Mouse (Mus musculus) lung, postnatal 0 days (tissue): ENCODE measurements at regions not wholly inside any gene's neighbourhood (a gene's known extent, or its start where the extent isn't known, plus 50 kb on each side); places are given as distances from the start of the nearest gene placed in this dataset.

Experiments
- ATAC-seq: fragments of 200-750 bp; cut with Nextera tagmentation; 2 replicates; pipeline ENCODE4 v1.8.0; 2017; ENCODE audit warnings: moderate library complexity
- DNase-seq: peaks from one replicate; pipeline ENCODE4 v3.0.0-alpha.2; 2016; ENCODE audit warnings: low spot score
- H3K27ac ChIP-seq: fragments of 300-500 bp; sonication (generic); 2 replicates; pipeline ENCODE4 v1.5.1; 2014; ENCODE audit warnings: antibody characterized with exemption, mild to moderate bottlenecking, low read length, mixed read lengths
- H3K27me3 ChIP-seq: fragments of 300-500 bp; sonication (generic); replicated peaks from 2 replicates; pipeline ENCODE4 v1.6.1; 2014; ENCODE audit warnings: low read length, mixed read lengths; ENCODE audit not compliant: insufficient read depth
- H3K36me3 ChIP-seq: fragments of 300-500 bp; sonication (generic); 2 replicates; pipeline ENCODE4 v1.6.1; 2014; ENCODE audit warnings: low read length, mixed read lengths; ENCODE audit not compliant: insufficient read depth
- H3K4me1 ChIP-seq: fragments of 300-500 bp; sonication (generic); 2 replicates; pipeline ENCODE4 v1.6.1; 2014; ENCODE audit warnings: antibody characterized with exemption, low read depth, low read length, mixed read lengths; ENCODE audit not compliant: insufficient read depth
- H3K4me2 ChIP-seq: fragments of 300-500 bp; sonication (generic); replicated peaks from 2 replicates; pipeline ENCODE4 v1.6.1; 2014; ENCODE audit warnings: low read depth, mild to moderate bottlenecking, low read length, moderate library complexity, mixed read lengths
- H3K4me3 ChIP-seq: fragments of 300-500 bp; sonication (generic); 2 replicates; pipeline ENCODE4 v1.5.1; 2014; ENCODE audit warnings: low read depth, low read length
- H3K9ac ChIP-seq: fragments of 300-500 bp; sonication (generic); replicated peaks from 2 replicates; pipeline ENCODE4 v1.6.1; 2014; ENCODE audit warnings: low read depth, mild to moderate bottlenecking
- H3K9me3 ChIP-seq: fragments of 300-500 bp; sonication (generic); 2 replicates; pipeline ENCODE4 v1.6.1; 2016; ENCODE audit warnings: low read length, mixed read lengths
- CTCF ChIP-seq: IDR thresholded peaks from 2 replicates; pipeline ENCODE4 v1.5.1; 2016; ENCODE audit warnings: antibody characterized with exemption, mild to moderate bottlenecking
- EP300 ChIP-seq: IDR thresholded peaks from 2 replicates; pipeline ENCODE4 v1.6.1; 2016; ENCODE audit warnings: antibody characterized with exemption, mild to moderate bottlenecking, control low read depth
- WGBS: fragments of 180-500 bp; shearing (Covaris S2); extraction: QIAGEN DNeasy Blood & Tissue Kit; methylation state at CpG from one replicate; pipeline ENCODE4 v1.1.7; 2014; 5-methylcytosine and 5-hydroxymethylcytosine counted together

DNA sequence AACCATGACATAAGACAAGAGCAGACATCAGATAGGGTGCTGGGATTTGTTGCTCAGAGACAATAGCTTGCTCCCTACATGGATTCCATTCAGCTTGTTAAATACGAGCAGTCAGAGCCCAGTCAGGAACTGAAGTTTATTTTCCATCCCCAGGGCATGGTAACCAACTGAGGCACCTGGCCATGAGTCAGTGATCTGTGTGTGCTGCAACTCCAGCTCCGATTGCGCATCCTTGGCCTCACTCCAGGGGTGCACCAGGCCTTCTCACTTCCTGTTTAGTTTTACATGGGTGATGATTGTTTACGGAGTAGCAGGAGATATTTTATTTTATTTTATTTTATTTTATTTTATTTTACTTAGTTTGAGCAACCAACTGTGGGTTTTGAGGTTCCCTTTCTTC is 97.7 kb upstream of the Rpl34 start:
- Histone ChIP-seq H3K4me3 (no peak overlapping the region), H3K9ac (no peak overlapping the region), H3K4me1 (no peaks in the 10 kb centered on the region), H3K9me3 (no peaks in the 10 kb centered on the region), H3K4me2 (no peak overlapping the region), H3K36me3 (no peaks in the 10 kb centered on the region), H3K27me3 (no peaks in the 10 kb centered on the region), H3K27ac (no peak overlapping the region)
- DNase-seq (no peak), ATAC-seq (peak; percentile 43; the same call in 1 of the 2 replicates)
- TF ChIP-seq CTCF (no peak), EP300 (no peak)
- WGBS, result 62% methylated on average over 4 of the region's 4 CpGs

DNA sequence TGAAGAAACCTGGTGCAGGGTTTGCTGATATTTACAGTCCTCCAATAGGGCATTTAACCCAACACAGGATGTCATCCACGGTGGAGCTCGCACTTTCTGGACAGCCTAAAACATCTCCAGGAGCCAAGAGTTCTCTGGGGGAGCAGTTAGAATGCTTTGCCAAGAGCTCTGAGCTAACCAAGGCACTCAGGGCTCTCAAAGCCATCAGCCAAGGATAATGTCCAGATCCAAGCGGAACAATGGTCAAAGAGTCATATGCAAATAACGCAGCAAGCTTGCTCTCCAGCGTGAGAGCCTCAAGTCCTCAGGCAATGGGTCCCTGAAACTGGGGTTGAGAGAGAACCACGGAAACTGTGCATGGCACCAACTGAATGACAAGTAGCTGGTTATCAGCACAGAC is 96.8 kb upstream of the Rpl34 start:
- 63% methylated on average over 6 of the region's 6 CpGs for WGBS
- H3K4me3 ChIP-seq, result no peak overlapping the region
- TF ChIP-seq CTCF, result no peak
- no peak for TF ChIP-seq EP300
- no peak for DNase-seq
- H3K27ac ChIP-seq, result no peak overlapping the region
- ATAC-seq, result no peak
- H3K4me1 ChIP-seq, result no peaks in the 10 kb centered on the region
- no peaks in the 10 kb centered on the region for H3K36me3 ChIP-seq
- no peak overlapping the region for H3K9ac ChIP-seq
- H3K4me2 ChIP-seq, result no peak overlapping the region
- no peaks in the 10 kb centered on the region for H3K9me3 ChIP-seq
- no peaks in the 10 kb centered on the region for H3K27me3 ChIP-seq

DNA sequence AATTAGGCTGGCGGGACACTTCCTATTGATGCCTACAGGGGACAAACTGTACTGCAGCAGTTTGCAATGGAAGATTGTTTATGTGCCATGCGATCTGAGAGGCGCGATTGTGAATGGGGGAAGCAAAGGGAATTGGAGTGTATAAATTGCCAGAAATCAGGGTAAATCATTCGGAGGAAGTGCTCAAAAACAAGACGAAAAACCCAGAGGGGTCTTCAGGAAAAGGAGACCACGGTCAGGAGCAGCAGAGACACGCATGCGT is 89.6 kb upstream of the Rpl34 start:
- no peaks in the 10 kb centered on the region; the same call in 1 of the 2 replicates for H3K4me1 ChIP-seq
- TF ChIP-seq CTCF (peak; percentile 43), EP300 (0 out of 2 replicates have a peak, but pooled peaks have one; percentile 18)
- DNase-seq (no peak), ATAC-seq (peak; percentile 50)
- H3K9ac ChIP-seq, result no peak overlapping the region
- no peaks in the 10 kb centered on the region for H3K9me3 ChIP-seq
- 67% methylated on average over 9 of the region's 9 CpGs for WGBS
- no peaks in the 10 kb centered on the region for H3K27me3 ChIP-seq
- H3K27ac ChIP-seq, result no peak overlapping the region
- no peak overlapping the region for H3K4me3 ChIP-seq
- no peaks in the 10 kb centered on the region for H3K36me3 ChIP-seq
- H3K4me2 ChIP-seq, result no peak overlapping the region

DNA sequence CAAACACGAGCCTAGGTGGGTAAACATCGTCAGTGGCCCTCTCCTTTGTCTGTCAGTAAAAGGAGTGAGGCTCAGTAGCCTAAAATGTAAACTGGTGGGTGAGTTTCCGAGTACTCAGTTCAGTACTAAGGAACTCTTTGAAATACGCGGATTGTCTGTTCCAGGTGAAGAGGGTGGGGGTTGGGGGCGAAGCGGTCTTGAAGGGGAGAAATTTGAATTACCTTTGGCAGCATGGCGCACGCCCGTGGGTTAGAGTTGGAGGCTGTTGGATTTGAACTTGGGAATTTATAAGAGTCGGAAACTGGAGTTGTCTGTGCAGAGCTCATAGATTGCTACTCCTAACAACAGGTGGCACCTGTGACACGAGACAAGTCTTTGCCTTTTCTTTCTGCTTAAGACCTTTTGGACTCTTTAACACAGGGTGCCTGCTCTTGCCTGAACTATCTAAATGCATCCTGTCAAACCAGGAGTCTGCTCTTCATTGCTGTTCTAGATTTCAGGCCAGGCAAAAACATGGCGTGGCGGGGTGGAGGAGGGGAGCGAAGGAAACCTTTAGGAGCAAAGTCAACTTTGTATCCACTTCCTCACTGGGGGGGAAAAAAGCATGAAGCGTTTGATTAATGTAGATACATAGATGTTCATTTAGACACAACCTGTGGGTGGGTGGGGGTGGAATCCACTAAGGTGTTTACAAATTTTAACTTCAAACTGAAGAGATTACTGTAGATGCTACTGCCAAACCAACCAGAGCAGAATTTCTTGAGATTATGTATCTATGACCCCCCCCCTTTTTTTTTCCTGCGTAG is 89.0 kb upstream of the Rpl34 start:
- Histone ChIP-seq H3K27ac (no peak overlapping the region), H3K9me3 (no peaks in the 10 kb centered on the region), H3K36me3 (no peaks in the 10 kb centered on the region), H3K4me2 (peak overlapping the region; percentile 46), H3K27me3 (no peaks in the 10 kb centered on the region), H3K9ac (no peak overlapping the region), H3K4me1 (no peaks in the 10 kb centered on the region; the same call in 1 of the 2 replicates), H3K4me3 (no peak overlapping the region; the same call in 1 of the 2 replicates)
- ATAC-seq (peak; percentile 8; the same call in 1 of the 2 replicates), DNase-seq (no peak)
- TF ChIP-seq EP300, result no peak
- TF ChIP-seq CTCF, result no peak
- WGBS, result 41% methylated on average over 17 of the region's 17 CpGs

DNA sequence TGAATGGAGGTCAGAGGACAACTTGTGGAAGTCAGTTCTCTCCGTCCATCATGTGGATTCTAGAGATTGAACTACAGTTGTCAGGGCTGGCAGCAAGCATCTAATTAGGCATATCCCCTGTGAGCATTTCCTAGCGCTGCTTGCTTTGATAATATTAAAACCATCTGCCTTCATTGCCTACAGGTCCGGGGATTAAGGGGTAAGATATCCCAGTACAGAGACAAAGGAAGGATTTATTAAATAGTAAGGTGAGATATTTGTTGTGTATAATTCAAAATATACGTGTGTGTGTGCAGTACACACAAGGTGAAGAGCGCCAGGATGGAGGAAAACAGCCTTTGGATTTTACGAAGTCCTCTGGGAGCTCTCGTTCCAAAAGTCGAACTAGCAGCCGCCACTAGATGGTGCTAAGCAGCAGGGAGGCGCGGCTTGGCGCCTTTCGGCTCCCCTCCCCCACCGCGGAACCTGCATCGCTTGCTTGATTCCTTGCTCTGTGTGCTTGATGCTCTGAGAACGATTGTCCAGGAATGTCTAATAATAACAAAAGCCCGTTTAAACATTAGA is 88.4 kb upstream of the Rpl34 start:
- H3K27ac ChIP-seq, result no peak overlapping the region
- H3K4me2 ChIP-seq, result peak overlapping the region; percentile 46
- no peaks in the 10 kb centered on the region for H3K36me3 ChIP-seq
- no peaks in the 10 kb centered on the region for H3K27me3 ChIP-seq
- peak; percentile 90 for DNase-seq
- TF ChIP-seq CTCF (peak; percentile 91), EP300 (0 out of 2 replicates have a peak, but pooled peaks have one; percentile 17)
- WGBS, result 4% methylated on average over 18 of the region's 18 CpGs
- no peak overlapping the region for H3K9ac ChIP-seq
- ATAC-seq, result peak; percentile 59
- no peak overlapping the region; the same call in 1 of the 2 replicates for H3K4me3 ChIP-seq
- no peaks in the 10 kb centered on the region for H3K9me3 ChIP-seq
- no peaks in the 10 kb centered on the region; the same call in 1 of the 2 replicates for H3K4me1 ChIP-seq

DNA sequence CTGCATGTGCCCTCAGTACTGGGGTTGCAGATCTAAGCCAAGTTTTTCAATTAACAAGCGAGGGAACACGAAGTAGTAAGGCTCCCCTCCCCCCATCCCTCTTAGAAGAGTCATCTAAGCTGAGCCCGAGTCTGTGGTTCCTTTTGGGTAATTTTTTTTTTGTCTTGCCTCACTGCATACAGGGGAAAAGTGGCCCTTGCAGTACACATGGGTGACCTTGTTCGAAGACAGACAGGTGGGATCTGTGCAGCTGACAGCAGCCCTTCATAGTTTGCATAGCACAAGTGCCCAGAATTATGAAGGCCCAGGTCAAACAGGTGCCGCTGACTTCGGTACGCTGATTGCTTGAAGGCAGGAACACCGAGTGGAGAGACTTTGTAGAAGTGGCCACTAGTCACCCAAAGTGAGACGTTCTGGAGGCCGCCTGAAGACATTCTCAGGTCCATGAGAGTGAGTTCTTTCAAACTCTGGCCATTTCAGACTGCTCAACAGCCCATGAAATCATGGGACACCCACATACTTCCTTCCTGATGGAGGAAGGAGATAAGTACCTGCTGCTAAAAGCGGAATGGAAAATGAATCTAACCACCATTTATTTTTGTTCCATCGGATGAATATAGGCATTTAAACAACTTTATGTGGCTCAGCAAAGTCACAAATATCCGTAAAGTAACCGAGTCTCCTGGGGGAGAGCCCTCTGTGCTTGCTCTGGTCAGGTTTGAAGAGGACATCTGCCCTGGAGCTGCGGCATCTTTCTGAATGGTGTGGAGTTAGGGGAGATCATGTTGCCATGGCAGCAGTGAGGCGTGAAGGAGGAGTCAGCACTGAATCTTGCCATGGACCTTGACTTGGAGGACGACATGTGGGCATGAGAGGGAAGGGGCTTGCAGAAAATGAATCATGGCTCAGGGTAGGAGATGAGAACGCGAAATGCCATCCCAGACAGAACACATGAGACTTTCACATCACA is 79.8 kb upstream of the Rpl34 start:
- no peak overlapping the region for H3K4me3 ChIP-seq
- H3K4me1 ChIP-seq, result no peaks in the 10 kb centered on the region
- H3K4me2 ChIP-seq, result no peak overlapping the region
- WGBS, result 55% methylated on average over 19 of the region's 19 CpGs
- TF ChIP-seq EP300 (no peak), CTCF (no peak)
- no peaks in the 10 kb centered on the region for H3K27me3 ChIP-seq
- DNase-seq (no peak), ATAC-seq (no peak)
- no peak overlapping the region for H3K9ac ChIP-seq
- no peaks in the 10 kb centered on the region for H3K36me3 ChIP-seq
- no peaks in the 10 kb centered on the region for H3K9me3 ChIP-seq
- H3K27ac ChIP-seq, result no peak overlapping the region
